Mouse (Mus musculus): ENCODE measurements around the gene Rhou. TPM values are rescaled to one million over a fixed set of nuclear protein-coding genes. Genes with fewer than 3 reads are reported as not detected.
"Not testable (repeated sequence)": the region's sequence is repeated elsewhere in the genome, so short reads cannot be mapped to it uniquely, and the experiment has no call there.

Rhou gene
- polyA plus RNA-seq (2014; fragmentation: Nextera tagmentation; extraction: Ambion mirVana), result 8.1 and 9.1 TPM in 2 replicates

- WGBS, result 0% methylated on average over 43 of the region's 58 CpGs
- H3K4me2 ChIP-seq (ENCODE audit: low read depth, low read length, severe bottlenecking), result peak within 1 kb of the TSS; percentile 70
- no peaks in the 10 kb centered on the region for H3K27me3 ChIP-seq (ENCODE audit: control insufficient read depth, insufficient read depth, low read length)
- peak within 1 kb of the TSS; percentile 78 for H3K4me3 ChIP-seq (ENCODE audit: low read depth, low read length)
- peak; percentile 96 for DNase-seq (ENCODE audit: low spot score)
- H3K9me3 ChIP-seq (ENCODE audit: control insufficient read depth, low read length), result no peaks in the 10 kb centered on the region
- peak within 1 kb of the TSS; percentile 51 for H3K27ac ChIP-seq (ENCODE audit: low read depth, low read length)
- H3K4me1 ChIP-seq (replicated peaks; ENCODE audit: control insufficient read depth, insufficient read depth, low read length), result peaks cover 10% of the 10 kb centered on the region; the same call in 1 of the 2 replicates
- ATAC-seq (replicated peaks; ENCODE audit: low FRiP score), result peak; percentile 83
- H3K9ac ChIP-seq (ENCODE audit: low read length), result peak within 1 kb of the TSS; percentile 87
- H3K36me3 ChIP-seq (ENCODE audit: control insufficient read depth, insufficient read depth, low read length), result no peaks in the 10 kb centered on the region
Observed at GRCm38 (mm10) chr8:123653308-123653993, at the start of gene Rhou. TSS of gene Rhou (plus strand) at chr8:123653929.

GRCm38 (mm10) chr8:123612652-123613051 lies 41.1 kb upstream of the Rhou start:
- 80% methylated on average over 1 of the region's 5 CpGs for WGBS
- H3K36me3 ChIP-seq (ENCODE audit: control insufficient read depth, insufficient read depth, low read length); H3K4me3 ChIP-seq (ENCODE audit: low read depth, low read length); DNase-seq (ENCODE audit: low spot score); H3K4me2 ChIP-seq (ENCODE audit: low read depth, low read length, severe bottlenecking); H3K27ac ChIP-seq (ENCODE audit: low read depth, low read length); ATAC-seq (replicated peaks; ENCODE audit: low FRiP score); H3K9me3 ChIP-seq (ENCODE audit: control insufficient read depth, low read length); H3K4me1 ChIP-seq (replicated peaks; ENCODE audit: control insufficient read depth, insufficient read depth, low read length); H3K27me3 ChIP-seq (ENCODE audit: control insufficient read depth, insufficient read depth, low read length); H3K9ac ChIP-seq (ENCODE audit: low read length): not testable (repeated sequence)

- not testable (repeated sequence) for H3K36me3 ChIP-seq (ENCODE audit: control insufficient read depth, insufficient read depth, low read length); H3K27ac ChIP-seq (ENCODE audit: low read depth, low read length); H3K9me3 ChIP-seq (ENCODE audit: control insufficient read depth, low read length); H3K9ac ChIP-seq (ENCODE audit: low read length); H3K4me1 ChIP-seq (replicated peaks; ENCODE audit: control insufficient read depth, insufficient read depth, low read length); H3K4me2 ChIP-seq (ENCODE audit: low read depth, low read length, severe bottlenecking); H3K4me3 ChIP-seq (ENCODE audit: low read depth, low read length); ATAC-seq (replicated peaks; ENCODE audit: low FRiP score); DNase-seq (ENCODE audit: low spot score)
- WGBS, result no CpG with 5 or more reads among the region's 39 CpGs
- H3K27me3 ChIP-seq (ENCODE audit: control insufficient read depth, insufficient read depth, low read length), result peaks cover 19% of the 10 kb centered on the region
Observed at GRCm38 (mm10) chr8:123623523-123623922, 30.2 kb upstream of the Rhou start.

GRCm38 (mm10) chr8:123624274-123624673 lies 29.5 kb upstream of the Rhou start:
- H3K9ac ChIP-seq (ENCODE audit: low read length), result no peak overlapping the region
- DNase-seq (ENCODE audit: low spot score) (no peak), ATAC-seq (replicated peaks; ENCODE audit: low FRiP score) (no peak)
- H3K4me1 ChIP-seq (replicated peaks; ENCODE audit: control insufficient read depth, insufficient read depth, low read length), result 0 out of 2 replicates have a peak, but pooled peaks cover 2% of the 10 kb centered on the region
- H3K9me3 ChIP-seq (ENCODE audit: control insufficient read depth, low read length), result no peaks in the 10 kb centered on the region
- WGBS, result 53% methylated on average over 5 of the region's 5 CpGs
- no peak overlapping the region for H3K4me2 ChIP-seq (ENCODE audit: low read depth, low read length, severe bottlenecking)
- no peaks in the 10 kb centered on the region for H3K36me3 ChIP-seq (ENCODE audit: control insufficient read depth, insufficient read depth, low read length)
- peaks cover 17% of the 10 kb centered on the region for H3K27me3 ChIP-seq (ENCODE audit: control insufficient read depth, insufficient read depth, low read length)
- no peak overlapping the region for H3K4me3 ChIP-seq (ENCODE audit: low read depth, low read length)
- no peak overlapping the region for H3K27ac ChIP-seq (ENCODE audit: low read depth, low read length)

GRCm38 (mm10) chr8:123624702-123625101 lies 29.0 kb upstream of the Rhou start:
- Histone ChIP-seq H3K27me3 (ENCODE audit: control insufficient read depth, insufficient read depth, low read length) (peaks cover 21% of the 10 kb centered on the region), H3K4me3 (ENCODE audit: low read depth, low read length) (no peak overlapping the region), H3K4me2 (ENCODE audit: low read depth, low read length, severe bottlenecking) (no peak overlapping the region), H3K9me3 (ENCODE audit: control insufficient read depth, low read length) (no peaks in the 10 kb centered on the region), H3K27ac (ENCODE audit: low read depth, low read length) (no peak overlapping the region), H3K9ac (ENCODE audit: low read length) (no peak overlapping the region), H3K36me3 (ENCODE audit: control insufficient read depth, insufficient read depth, low read length) (no peaks in the 10 kb centered on the region), H3K4me1 (replicated peaks; ENCODE audit: control insufficient read depth, insufficient read depth, low read length) (0 out of 2 replicates have a peak, but pooled peaks cover 2% of the 10 kb centered on the region)
- no peak for DNase-seq (ENCODE audit: low spot score)
- WGBS, result 35% methylated on average over 1 of the region's 1 CpGs
- no peak for ATAC-seq (replicated peaks; ENCODE audit: low FRiP score)

GRCm38 (mm10) chr8:123625717-123626116 lies 28.0 kb upstream of the Rhou start:
- ATAC-seq (replicated peaks; ENCODE audit: low FRiP score) (no peak), DNase-seq (ENCODE audit: low spot score) (peak; percentile 33)
- no peak overlapping the region for H3K4me3 ChIP-seq (ENCODE audit: low read depth, low read length)
- H3K36me3 ChIP-seq (ENCODE audit: control insufficient read depth, insufficient read depth, low read length), result no peaks in the 10 kb centered on the region
- H3K4me2 ChIP-seq (ENCODE audit: low read depth, low read length, severe bottlenecking), result no peak overlapping the region
- H3K27me3 ChIP-seq (ENCODE audit: control insufficient read depth, insufficient read depth, low read length), result peaks cover 21% of the 10 kb centered on the region
- H3K27ac ChIP-seq (ENCODE audit: low read depth, low read length), result no peak overlapping the region
- H3K9me3 ChIP-seq (ENCODE audit: control insufficient read depth, low read length), result no peaks in the 10 kb centered on the region
- 22% methylated on average over 2 of the region's 2 CpGs for WGBS
- no peak overlapping the region for H3K9ac ChIP-seq (ENCODE audit: low read length)
- H3K4me1 ChIP-seq (replicated peaks; ENCODE audit: control insufficient read depth, insufficient read depth, low read length), result 0 out of 2 replicates have a peak, but pooled peaks cover 2% of the 10 kb centered on the region

- DNase-seq (ENCODE audit: low spot score) (peak; percentile 13), ATAC-seq (replicated peaks; ENCODE audit: low FRiP score) (no peak)
- Histone ChIP-seq H3K4me2 (ENCODE audit: low read depth, low read length, severe bottlenecking) (no peak overlapping the region), H3K4me3 (ENCODE audit: low read depth, low read length) (no peak overlapping the region), H3K27ac (ENCODE audit: low read depth, low read length) (no peak overlapping the region), H3K4me1 (replicated peaks; ENCODE audit: control insufficient read depth, insufficient read depth, low read length) (0 out of 2 replicates have a peak, but pooled peaks cover 2% of the 10 kb centered on the region), H3K9me3 (ENCODE audit: control insufficient read depth, low read length) (no peaks in the 10 kb centered on the region), H3K27me3 (ENCODE audit: control insufficient read depth, insufficient read depth, low read length) (peaks cover 21% of the 10 kb centered on the region), H3K36me3 (ENCODE audit: control insufficient read depth, insufficient read depth, low read length) (no peaks in the 10 kb centered on the region), H3K9ac (ENCODE audit: low read length) (no peak overlapping the region)
- 62% methylated on average over 6 of the region's 6 CpGs for WGBS
Observed at GRCm38 (mm10) chr8:123627410-123628147, 26.1 kb upstream of the Rhou start.

GRCm38 (mm10) chr8:123628253-123628967 lies 25.3 kb upstream of the Rhou start:
- DNase-seq (ENCODE audit: low spot score) (peak; percentile 71), ATAC-seq (replicated peaks; ENCODE audit: low FRiP score) (no peak)
- H3K4me2 ChIP-seq (ENCODE audit: low read depth, low read length, severe bottlenecking), result peak overlapping the region; percentile 62
- no peak overlapping the region for H3K9ac ChIP-seq (ENCODE audit: low read length)
- H3K27ac ChIP-seq (ENCODE audit: low read depth, low read length), result no peak overlapping the region
- no peaks in the 10 kb centered on the region for H3K9me3 ChIP-seq (ENCODE audit: control insufficient read depth, low read length)
- H3K27me3 ChIP-seq (ENCODE audit: control insufficient read depth, insufficient read depth, low read length), result peaks cover 21% of the 10 kb centered on the region
- no peaks in the 10 kb centered on the region for H3K36me3 ChIP-seq (ENCODE audit: control insufficient read depth, insufficient read depth, low read length)
- peak overlapping the region; percentile 22 for H3K4me3 ChIP-seq (ENCODE audit: low read depth, low read length)
- 2% methylated on average over 8 of the region's 8 CpGs for WGBS
- 0 out of 2 replicates have a peak, but pooled peaks cover 2% of the 10 kb centered on the region for H3K4me1 ChIP-seq (replicated peaks; ENCODE audit: control insufficient read depth, insufficient read depth, low read length)

Measured in forebrain, embryonic 11.5 days (tissue).